Mouse (Mus musculus) liver (tissue): ENCODE measurements around the gene Fkbp5.
"Not testable (repeated sequence)": the region's sequence is repeated elsewhere in the genome, so short reads cannot be mapped to it uniquely, and the experiment has no call there.

Experiments used
- DNase-seq: peaks from one replicate; pipeline ENCODE4 v3.0.0-alpha.2; 2020; ENCODE audit warnings: mixed read lengths

The Fkbp5 gene

DNA sequence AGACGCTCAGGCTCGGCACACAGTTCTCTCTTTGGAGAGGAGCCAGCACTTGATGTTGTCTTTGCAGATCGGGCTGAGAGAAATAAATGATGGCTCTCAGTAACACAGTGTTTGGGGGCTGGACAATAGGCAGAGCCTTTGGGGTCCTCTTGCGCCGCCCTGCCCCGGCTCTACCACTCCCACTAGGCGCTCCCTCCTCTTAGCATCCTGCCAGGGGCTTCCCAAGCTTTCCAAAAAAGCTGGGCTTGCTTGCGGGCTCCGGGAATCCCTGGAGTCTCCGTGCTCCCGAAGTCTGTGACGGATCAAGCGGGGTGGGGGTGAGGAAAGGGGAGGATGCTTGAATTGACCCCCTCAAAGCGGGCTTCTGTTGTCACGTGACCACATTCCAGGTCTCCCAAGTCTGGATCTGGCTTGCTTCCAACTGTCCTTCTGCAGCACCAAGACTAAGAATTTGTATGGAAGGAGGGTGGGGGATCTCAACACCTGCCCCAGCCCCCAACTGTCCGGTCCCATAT is at the start of gene Fkbp5:
TSS of gene Fkbp5 (minus strand) at position 87 of the 515 bp plus-strand sequence.
- DNase-seq, result peak; percentile 29

DNA sequence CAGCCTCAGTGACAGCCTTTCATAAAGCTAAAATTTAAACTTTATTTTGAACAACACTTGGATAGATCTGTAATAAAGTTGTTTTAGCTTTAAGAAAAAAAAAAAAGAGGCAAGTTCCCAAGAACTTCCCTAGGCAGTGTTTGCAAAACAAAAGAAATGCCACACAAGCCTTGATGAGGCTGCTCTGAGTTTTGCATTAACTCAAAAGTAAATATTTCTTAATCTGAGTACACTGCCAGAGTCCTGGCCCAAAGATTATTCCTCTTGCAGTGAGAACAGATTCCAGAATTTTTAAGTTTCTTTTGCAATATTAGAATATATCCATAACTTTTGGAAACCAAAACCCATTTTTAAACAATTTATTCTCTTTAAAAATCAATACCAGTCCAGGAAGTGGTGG is 47.9 kb upstream of the Fkbp5 start:
- DNase-seq, result no peak

DNA sequence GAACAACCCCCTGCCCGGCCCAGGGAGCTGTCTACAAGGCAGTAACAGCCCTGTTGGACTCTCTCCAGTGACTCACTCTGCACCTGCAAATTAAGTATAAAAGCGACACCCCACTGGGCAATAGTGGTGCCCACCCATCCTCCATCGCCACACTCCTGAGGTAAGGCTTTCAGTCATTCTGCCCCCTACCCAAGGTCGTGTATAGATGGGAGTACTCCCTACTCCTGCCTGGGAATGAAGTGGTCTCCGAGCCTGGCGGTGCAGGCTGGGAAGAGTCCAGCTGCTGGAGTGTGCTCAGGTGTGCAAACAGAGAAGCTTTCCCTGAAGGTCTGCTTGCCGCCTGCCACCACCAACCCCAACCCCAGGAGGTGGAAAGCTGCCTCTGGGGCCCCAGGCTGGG is 44.3 kb upstream of the Fkbp5 start:
- DNase-seq, result no peak

DNA sequence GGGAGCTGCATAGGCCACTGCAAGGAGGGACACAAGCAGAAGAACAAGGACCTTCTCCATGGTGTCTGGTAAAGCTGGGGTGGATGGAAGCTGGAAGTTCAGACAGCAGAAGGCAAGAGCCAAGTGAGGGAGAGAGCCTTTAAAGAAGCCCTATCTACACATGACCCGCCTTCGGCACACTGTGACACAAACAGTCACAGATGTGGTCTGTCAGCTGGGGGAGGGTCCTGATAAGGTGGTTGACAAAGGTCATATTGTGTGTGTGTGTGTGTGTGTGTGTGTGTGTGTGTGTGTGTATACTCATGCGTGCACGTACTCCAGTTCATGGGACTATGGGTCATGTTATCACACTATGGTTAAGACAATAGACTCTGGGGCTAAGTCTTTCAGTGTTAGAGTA is 43.3 kb upstream of the Fkbp5 start, which contains the start of gene Clps:
TSS of gene Clps (minus strand) at position 169 of the 400 bp plus-strand sequence.
- no peak for DNase-seq

DNA sequence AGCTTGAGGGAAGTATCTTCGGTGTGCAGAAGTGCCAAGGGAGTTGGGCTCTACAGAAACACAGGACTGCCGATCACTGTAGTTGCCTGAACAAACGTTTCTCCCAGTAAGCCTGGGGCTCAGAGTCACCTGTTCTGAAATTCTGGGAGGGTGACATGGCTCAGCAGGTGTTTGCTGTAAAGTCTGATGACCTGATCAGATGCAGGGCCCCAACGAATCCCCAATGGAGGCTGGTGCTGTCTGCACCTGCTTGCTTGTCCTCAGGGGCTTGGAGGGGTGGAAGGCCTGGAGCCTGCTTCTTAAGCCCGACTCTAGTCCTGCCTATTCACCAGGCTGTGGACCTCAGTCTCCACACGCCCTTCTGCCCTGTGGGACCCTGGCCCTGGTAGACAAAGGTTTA is 40.4 kb upstream of the Fkbp5 start:
- DNase-seq, result no peak

DNA sequence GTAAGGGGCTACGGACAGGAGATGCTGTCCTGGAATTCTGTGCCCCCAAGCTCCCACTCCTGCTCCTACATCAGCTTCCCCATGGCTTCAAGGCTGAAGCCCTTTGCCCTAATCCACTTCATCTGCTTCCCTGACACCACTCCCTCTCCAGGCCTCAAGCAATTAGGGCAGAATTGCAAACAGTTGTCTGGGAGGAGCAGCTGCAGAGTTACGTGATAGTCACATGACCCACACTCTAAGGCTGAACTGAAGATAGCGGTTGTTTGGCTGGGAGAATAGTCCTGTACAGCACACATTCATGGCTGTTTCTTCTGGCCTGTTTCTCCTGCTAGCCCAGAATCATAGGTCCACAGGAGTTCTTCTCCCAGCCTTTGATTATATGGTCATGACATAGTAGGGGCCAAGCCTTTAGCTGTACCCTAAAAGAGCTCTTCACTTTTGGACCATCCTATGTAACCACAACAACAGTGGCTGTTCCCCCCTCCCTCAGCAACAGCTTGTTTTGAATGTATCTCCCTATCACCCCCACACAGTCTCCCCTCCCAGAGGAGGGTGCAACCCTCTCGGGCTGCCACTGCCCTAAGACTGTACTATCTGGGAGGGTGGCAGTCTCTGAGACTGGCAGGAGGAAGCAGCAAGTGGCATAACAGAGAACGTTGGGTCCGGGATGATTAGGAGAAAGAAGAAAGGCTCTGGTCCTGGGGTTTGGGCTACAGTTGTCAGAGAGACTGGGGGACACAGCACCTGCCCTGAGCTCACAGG is 39.5 kb upstream of the Fkbp5 start:
- DNase-seq, result no peak

DNA sequence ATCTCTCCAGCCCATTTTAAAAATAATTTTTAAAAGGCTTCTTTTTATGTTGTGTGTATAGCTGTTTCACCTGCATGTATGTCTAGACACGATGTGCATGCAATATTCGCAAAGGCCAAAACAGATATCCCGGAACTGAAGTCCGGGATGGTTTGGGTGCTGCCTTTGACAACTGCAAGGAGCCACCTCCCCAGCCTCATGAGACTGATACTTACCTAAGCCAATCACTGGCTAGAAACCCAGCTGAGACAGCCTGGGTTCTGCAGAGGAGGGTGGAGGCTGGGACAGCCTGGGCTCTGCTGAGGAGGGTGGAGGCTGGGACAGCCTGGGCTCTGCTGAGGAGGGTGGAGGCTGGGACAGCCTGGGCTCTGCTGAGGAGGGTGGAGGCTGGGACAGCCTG is 36.7 kb upstream of the Fkbp5 start:
- not testable (repeated sequence) for DNase-seq

DNA sequence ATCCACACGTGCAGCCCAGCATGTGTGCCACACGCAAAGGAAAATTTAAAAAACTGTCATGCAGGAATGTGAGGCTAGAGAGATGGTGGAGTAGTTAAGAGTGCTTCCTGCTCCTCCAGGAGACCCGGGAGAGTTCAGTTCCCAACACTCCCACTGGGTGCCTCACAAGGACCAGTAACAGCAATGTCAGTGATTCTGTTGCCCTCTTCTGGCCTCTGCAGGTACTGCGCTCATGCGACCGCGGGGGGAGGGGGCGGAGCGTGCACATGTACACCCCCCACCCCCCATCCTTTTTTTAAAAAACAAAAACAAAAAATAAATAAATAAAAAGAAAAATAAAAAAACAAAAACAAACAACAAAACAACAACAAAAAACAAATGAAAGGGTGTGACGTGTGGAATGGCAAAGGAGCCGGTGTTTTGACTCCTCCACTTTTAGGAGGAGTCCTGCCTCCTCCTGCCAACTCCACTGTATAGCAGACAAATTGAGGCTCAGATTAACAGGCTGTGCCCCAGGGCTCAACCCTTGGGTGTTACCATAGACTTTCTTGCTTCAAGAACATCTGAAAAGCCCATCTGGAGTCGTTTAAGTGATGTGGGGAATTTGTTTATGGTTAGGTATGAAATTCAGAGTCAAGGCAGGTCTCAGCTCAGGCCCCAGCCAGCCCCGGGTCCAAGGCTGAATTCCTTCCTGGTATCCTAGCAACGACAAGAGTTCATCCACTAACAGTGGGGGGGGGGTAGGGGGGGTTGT is 35.9 kb upstream of the Fkbp5 start:
- peak; percentile 58 for DNase-seq

DNA sequence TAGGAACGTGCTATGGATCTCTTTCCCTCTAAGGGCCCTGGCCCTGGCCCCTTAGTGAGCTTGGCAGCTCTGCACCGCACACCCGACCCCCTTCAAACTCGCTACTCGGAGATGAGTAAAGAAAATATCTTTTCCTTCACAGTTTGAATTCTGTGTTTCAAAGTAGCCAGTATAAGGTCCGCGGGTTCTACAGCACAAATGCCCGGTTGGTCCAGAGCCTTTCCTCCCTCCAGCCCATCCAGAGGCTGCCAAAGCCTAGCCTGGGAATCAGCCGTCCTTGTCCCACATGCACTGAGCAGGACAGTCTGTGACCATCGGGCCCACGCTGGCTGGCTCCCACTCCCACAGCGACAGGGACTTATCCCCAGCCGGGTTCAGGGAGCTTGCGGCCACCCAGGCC is 31.8 kb upstream of the Fkbp5 start, which contains the start of gene Clpsl2:
TSS of gene Clpsl2 (plus strand) at position 301 of the 400 bp plus-strand sequence.
- DNase-seq, result no peak

DNA sequence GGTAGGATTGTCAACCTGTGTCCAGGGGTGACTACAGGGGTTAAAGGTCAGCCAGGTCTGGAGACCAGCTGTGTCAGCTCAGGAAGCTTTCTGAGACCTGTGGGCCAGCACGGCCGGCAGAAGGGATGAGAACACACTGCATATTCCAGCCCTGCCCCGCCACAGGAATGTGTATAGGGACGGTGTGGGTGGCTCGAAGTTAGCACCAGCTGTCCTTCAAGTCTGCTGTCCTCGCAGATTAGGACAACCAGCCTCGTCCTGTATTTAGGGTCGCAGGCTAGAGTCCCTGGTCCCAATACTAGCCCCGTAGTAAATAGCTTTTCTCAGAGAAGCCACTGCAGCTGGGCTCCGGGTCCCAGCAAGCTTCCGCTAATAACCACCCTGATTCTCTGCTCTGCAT is 31.2 kb upstream of the Fkbp5 start:
- no peak for DNase-seq

DNA sequence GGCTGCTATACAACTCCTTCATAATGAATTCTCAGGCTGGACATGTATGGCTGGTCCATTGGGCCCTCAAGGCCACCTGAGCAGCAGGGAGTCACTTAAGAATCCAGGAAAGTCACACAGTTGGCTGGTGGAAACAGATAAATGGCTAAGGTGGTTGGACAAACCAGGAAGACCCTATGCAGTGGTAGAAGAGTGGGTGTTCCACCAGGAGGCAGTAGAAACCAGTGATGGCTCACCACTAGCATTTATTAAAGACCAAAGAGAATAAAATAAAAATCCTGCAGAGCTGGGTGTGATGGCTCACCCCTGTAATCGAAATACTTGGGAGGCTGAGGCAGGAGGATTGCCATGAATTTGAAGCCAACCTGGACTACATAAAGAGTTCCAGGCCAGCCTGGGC is 29.6 kb upstream of the Fkbp5 start:
- no peak for DNase-seq

DNA sequence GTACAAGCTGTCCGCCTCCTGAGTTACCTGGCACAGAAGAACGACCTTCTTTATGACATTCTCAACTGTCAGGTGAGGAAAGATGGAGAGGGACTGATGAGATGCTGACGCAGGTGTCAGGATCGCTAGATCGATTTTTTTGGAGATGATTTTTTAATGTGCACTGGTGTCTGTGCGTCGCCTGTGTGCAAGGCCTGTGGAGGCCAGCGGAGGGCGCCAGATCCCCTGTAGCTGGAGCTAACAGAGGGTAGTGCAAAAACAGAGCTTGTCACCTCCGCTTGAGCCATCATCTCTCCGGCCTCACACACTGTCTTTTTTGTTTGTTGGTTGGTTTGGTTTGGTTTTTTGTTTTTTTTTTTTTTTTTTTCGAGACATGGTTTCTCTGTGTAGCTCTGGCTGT is 20.6 kb upstream of the Fkbp5 start:
- DNase-seq, result no peak

DNA sequence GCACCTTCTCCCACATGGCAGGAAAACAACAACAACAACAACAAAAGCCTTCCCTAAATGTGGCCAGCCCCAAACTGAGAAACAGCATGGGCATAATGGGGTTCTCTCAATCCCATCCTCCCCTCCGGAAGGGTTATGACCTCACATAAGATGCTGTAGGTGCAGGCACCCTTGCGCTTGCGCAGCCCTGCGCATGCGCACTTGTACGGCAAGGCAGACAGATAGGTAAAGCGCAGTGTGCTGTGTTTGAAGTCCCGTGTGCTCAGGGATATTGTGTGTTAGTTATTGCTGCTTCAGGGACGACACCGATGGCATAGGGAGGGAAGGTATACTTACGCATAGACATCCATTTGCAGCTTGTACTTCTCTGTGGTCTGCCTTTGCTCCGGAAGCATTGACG is 16.0 kb upstream of the Fkbp5 start:
- no peak for DNase-seq

DNA sequence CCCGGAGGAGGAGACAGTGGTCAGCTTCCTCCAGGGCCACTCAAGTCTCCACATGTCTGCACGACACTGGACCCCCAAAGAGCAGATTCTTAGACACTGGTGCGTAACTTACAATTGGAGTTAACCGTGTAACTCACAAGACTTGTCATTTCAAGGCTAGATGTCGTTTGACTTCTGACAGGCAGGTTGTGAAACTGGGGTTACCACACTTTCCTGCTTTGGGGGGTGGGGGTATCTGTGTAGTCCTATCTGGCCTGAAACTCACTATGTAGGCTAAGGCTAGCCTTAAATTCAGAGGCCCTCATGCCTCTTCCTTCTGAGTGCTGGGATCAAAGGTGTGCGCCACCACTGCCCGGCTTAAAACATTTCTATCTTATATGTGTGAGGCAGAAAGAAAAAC is 15.2 kb upstream of the Fkbp5 start:
- no peak for DNase-seq

DNA sequence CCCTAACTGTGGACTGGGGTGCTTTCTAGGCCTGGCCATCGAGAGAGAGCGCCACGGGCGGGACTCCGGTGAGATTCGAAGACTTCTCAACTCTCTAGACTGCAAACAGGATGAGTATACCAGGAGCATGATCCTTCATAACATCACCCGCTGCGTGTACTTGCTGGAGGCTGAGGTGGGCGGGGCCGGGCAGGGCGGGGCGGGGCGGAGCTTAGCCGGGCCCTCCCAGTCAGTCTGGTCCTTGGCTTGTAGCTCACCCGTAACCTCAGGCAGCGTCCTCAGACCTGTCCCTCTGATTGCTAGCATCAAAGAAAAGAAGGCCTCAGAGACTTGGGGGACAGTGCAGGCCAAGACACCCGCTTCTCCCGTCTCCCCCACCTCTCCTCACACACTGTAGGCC is 14.6 kb upstream of the Fkbp5 start:
- DNase-seq, result peak; percentile 63

DNA sequence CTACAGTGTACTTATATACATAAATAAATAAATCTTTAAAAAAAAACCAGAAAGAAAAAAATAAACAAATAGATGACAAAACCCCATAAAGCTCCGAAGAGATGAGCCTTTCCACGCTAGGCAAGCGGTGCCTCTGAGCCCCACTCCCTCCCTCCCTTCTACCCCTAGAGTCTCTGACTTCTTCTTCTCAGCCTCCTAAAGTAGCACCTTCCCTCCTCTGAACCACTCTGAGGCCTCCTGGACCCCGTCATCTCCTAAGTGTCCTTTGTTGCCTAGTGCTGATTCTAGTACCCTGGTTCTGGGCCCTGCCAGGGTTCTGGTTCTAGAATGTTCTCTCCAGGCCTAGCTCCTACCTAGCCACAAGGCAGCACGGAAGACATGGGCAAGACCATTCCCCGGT is 13.2 kb upstream of the Fkbp5 start, which contains the start of gene Armc12:
TSS of gene Armc12 (plus strand) at position 301 of the 400 bp plus-strand sequence.
- no peak for DNase-seq

DNA sequence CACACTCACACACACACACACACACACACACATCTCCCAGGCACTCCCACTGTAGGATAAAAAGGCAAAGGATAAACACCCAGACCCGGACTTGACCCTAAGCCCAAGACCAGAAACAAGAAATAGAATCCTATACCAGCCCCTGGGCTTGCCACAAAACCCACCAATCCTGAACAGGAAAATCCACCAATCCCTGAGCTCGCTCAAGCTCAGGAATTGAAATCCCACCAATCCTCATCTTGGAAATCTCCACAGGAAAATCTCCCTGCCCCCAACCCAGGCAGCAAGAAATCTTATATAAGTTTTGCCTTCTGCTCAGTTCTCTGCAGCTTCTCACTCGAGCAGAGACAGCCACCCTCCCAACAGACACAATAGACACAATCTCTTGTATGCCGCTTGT is 11.8 kb upstream of the Fkbp5 start:
- no peak for DNase-seq

DNA sequence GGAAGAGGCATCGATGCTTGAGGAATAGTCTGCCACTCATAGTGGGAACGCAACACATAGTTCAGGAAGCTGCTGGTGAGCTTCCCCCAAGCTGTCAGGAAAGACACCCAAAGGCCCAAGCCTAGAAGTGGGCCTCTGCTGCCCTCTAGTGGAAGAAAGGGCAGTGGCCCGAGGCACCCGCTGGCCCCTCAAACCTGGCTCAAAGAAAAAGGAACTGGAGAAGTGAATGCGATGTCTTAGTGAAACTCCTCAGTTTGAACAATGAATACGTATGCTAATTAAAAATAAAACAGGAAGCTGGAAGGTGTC is 10.7 kb upstream of the Fkbp5 start:
- DNase-seq, result peak; percentile 77

DNA sequence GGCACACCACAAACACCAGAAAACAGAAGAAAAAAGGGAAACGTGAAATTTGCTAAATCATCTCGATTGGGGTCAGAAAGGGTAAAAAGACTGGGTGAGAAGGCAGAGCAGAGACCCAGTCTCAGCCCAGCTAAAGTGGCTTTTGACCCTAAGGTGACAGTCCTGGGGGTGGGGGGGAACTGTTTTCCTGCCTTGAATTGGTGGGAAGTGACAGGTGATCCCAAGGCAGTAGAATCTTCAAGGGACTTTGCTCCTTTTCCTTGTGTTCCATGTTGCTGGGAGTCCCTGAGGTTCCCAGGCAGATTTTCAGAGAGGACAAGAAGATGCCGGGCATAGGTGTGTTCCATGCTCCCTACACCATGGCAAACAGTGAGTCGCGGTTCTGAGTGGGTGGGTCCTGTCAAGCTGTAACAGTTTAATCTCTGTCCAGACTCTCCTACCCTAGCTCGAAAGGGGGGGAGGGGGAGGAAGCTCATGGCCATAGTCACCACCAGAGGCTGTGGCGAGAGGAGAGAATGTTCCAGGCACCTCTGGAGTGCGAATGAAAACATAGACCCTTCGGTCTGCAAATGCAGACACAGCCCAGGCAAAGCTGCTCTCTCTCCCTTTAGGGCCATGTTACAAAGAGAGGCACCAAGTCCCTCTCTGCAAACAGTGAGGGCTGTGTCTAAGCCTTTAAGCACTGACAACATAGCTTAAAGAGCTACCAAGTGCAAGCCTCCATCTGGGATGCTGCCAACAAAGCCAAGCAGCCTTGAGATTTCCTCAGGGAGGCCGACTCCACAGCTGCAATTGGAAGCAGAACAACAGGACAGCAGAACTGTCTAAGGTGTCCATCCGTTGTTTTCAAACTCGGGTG is 10.1 kb upstream of the Fkbp5 start:
- no peak for DNase-seq

DNA sequence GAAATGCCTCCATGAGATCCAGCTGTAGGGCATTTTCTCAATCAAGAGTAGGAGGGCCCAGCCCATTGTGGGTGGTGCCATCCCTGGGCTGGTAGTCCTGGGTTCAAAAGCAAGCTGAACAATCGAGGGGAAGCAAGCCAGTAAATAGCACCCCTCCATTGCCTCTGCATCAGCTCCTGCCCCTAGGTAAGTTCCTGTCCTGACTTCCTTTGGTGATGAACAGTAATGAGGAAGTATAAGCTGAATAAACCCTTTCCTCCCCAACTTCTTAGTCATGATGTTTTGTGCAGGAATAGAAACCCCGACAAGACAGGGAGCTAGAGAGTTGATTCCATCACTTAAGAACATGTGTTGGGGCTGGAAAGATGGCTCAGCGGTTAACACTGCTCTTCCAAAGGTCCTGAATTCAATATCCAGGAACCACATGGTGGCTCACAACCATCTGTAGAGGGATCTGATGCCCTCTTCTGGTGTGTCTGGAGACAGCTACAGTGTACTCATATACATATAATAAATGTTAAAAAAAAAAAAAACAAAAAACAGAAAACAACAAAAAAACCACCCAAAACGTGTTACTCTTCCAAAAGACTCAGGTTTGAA is 7.6 kb upstream of the Fkbp5 start:
- DNase-seq, result no peak

DNA sequence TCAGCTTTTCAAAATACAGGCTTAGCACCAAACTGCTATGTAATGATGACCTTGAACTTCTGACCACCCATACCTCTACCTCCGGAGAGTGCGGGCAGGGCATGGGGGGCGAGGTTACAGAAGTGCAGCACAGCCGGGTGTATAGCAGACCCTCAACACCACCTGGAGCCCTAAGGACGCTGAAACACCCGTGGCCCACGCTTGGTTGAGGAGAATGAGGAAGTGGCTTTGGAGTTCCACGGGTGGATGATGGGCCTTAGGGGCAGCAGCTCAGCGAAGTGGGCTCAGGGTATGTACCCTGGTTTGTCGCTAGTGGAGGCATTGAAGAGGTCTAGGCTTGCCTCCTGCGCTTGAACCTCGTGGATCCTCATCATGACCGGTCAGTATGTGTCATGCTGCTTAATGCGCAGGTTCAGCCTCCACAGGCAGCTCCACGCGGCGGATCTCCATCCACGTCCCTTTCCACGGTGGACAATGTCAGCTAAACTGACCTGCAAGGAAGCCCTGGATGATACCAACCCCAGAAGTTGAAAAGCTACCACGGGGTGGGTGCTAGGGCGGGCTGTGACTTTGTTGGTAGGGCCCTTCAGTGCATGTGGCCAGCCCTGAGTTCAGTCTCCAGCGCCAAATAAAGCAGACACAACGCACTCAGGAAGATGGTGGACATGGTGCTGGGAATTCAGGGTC is 6.8 kb upstream of the Fkbp5 start:
- no peak for DNase-seq

DNA sequence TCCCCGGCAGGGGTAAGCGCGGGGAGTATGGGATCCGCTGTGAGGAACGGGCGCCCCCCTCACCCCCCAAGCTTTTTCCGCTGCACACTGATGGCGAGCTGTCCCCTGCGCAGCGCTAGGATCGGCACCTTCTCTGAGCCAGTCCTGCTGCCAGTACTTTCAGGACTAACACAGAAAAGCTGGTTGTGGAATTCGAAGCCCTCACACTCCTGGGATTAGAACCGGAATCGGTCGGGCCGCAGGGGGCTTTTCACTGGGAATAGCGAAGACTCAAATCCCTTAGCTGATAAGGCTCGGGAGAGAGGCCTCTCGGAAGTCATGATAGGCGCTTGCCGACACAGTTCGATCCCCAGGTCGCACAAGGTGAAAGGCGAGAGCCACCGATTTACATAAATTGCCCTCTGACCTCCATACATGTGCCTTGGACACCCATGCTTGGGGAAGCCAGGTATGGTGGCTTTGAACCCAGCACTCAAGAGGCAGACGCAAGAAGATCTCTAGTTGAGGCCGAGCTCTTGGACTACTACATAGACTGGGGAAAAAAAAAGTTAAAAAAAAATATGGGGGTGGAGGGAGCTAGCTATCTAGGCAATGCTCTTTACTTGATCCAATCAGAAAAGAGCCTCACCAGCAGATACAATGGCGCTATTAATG is 6.2 kb upstream of the Fkbp5 start:
- DNase-seq, result no peak
